In the genomic region with DNA sequence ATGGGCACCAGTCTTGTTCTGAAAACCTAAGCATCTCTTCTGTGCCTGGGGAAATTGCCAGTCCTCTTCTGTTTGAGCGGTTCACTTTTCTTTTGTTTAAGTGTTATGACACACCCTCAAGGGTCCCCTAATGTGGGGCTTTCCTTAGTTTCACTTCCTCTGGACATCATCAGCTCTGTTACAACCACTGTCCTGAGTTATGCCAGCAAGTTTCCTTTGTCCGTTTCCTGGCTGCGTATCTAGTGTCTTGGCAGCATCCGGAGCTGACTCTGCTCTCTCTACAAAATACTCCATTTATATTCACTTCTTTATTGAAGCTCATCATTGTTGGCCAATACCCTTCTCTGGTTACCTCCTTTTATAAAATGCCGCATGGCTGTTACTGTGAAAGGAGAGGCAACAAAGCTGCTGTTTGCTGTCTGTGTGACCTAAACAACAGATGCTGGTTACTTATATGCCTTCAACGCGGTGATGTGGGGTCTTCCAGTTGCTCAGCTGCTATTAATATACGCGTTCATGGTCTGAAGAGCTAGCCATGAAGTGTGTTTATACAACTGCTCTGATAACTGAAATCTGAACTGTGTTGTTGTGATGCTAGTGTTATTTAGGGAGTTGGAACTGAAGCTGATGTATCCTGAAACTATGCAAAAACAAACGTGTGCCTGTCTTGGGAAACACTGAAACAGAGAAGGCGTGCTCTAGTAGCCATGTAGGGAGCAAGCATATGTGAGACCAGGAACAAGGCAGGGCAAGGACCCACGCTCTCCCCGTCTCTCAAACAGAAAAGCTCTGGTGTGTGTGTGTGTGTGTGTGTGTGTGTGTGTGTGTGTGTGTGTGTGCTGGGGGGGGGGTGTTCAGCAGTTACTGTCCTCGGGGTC, we compare ENCODE assay signal across 9 mouse cellular contexts.
DNase-seq lines count a peak whose midpoint lies in the region; ATAC-seq lines count a peak whose summit lies in the region.
"Had no signal": no experiment of that assay in that cellular context is flagged by ENCODE, and none has a peak within 500 bp of the region (broad histone marks: within the 10 kb centered on the region; RNA-seq: fewer than 3 reads in every experiment).

No protein-coding gene starts in this region.

- no peaks in the 10 kb centered on the region for H3K27me3 ChIP-seq in embryonic facial prominence, embryonic 14.5 days (replicated peaks; ENCODE audit: control insufficient read depth, insufficient read depth, low read length)
- no peaks in the 10 kb centered on the region for H3K27me3 ChIP-seq in kidney, embryonic 15.5 days
- H3K27me3 ChIP-seq in midbrain, embryonic 12.5 days = no peaks in the 10 kb centered on the region

- H3K27ac ChIP-seq in embryonic facial prominence, embryonic 14.5 days (replicated peaks; ENCODE audit: low read depth, low read length) = peak overlapping the region; percentile 69
- peak overlapping the region; percentile 45; the same call in 1 of the 2 replicates for H3K27ac ChIP-seq in kidney, embryonic 15.5 days
- H3K27ac ChIP-seq in midbrain, embryonic 12.5 days (replicated peaks) = peak overlapping the region; percentile 15; the same call in 1 of the 2 replicates

- H3K4me2 ChIP-seq in embryonic facial prominence, embryonic 14.5 days (ENCODE audit: low read depth, low read length) = peak overlapping the region; percentile 16; the same call in 1 of the 2 replicates
- no peak overlapping the region for H3K4me2 ChIP-seq in kidney, embryonic 15.5 days
- H3K4me2 ChIP-seq in midbrain, embryonic 12.5 days (replicated peaks) = no peak overlapping the region

- intact Hi-C loops in gastrocnemius, postnatal 14 days (cut with DNase I; ENCODE audit: low total_unique reads) = no loop called here

- H3K4me1 ChIP-seq in embryonic facial prominence, embryonic 14.5 days (ENCODE audit: control insufficient read depth, insufficient read depth, low read length) = no peaks in the 10 kb centered on the region
- no peaks in the 10 kb centered on the region for H3K4me1 ChIP-seq in kidney, embryonic 15.5 days
- H3K4me1 ChIP-seq in midbrain, embryonic 12.5 days = peaks cover 9% of the 10 kb centered on the region; the same call in 1 of the 2 replicates

- peak; percentile 54 for ATAC-seq in embryonic facial prominence, embryonic 14.5 days (ENCODE audit: low read depth)
- no peak for ATAC-seq in kidney, embryonic 15.5 days (replicated peaks; ENCODE audit: low FRiP score)
- no peak for ATAC-seq in midbrain, embryonic 12.5 days (ENCODE audit: low FRiP score, low read depth)

- peak; percentile 19 to 26 for DNase-seq in adrenal gland, postnatal 36 days
- DNase-seq in adrenal gland, postnatal 10 days = no peak
- DNase-seq in embryonic facial prominence, embryonic 14.5 days (ENCODE audit: low spot score) = no peak
- DNase-seq in urinary bladder, adult 2 months (ENCODE audit: low spot score) = no peak
- DNase-seq in spleen, postnatal 4 days (ENCODE audit: low spot score in 2 of 2) = no peak
- DNase-seq in gastrocnemius, postnatal 14 days = no peak
- DNase-seq: cerebellum, adult 11-12 months had no signal

- no peak overlapping the region for H3K9ac ChIP-seq in embryonic facial prominence, embryonic 14.5 days (ENCODE audit: low read depth, low read length)
- no peak overlapping the region for H3K9ac ChIP-seq in kidney, embryonic 15.5 days
- H3K9ac ChIP-seq in midbrain, embryonic 12.5 days (replicated peaks) = no peak overlapping the region

- H3K9me3 ChIP-seq in embryonic facial prominence, embryonic 14.5 days (ENCODE audit: control insufficient read depth, low read length) = no peaks in the 10 kb centered on the region
- no peaks in the 10 kb centered on the region for H3K9me3 ChIP-seq in kidney, embryonic 15.5 days (replicated peaks)
- no peaks in the 10 kb centered on the region for H3K9me3 ChIP-seq in midbrain, embryonic 12.5 days

- H3K36me3 ChIP-seq in embryonic facial prominence, embryonic 14.5 days (ENCODE audit: control insufficient read depth, insufficient read depth, low read length) = 0 out of 2 replicates have a peak, but pooled peaks cover 14% of the 10 kb centered on the region
- H3K36me3 ChIP-seq in kidney, embryonic 15.5 days = no peaks in the 10 kb centered on the region
- H3K36me3 ChIP-seq in midbrain, embryonic 12.5 days = 0 out of 2 replicates have a peak, but pooled peaks cover 8% of the 10 kb centered on the region

- WGBS in embryonic facial prominence, embryonic 14.5 days = 55% methylated on average over 14 of the region's 14 CpGs
- 65% methylated on average over 14 of the region's 14 CpGs for WGBS in kidney, embryonic 15.5 days
- WGBS in midbrain, embryonic 12.5 days = 74% methylated on average over 14 of the region's 14 CpGs

- H3K4me3 ChIP-seq in embryonic facial prominence, embryonic 14.5 days (ENCODE audit: low read depth, low read length) = no peak overlapping the region
- H3K4me3 ChIP-seq in kidney, embryonic 15.5 days (replicated peaks) = no peak overlapping the region
- no peak overlapping the region for H3K4me3 ChIP-seq in midbrain, embryonic 12.5 days

Comparison
In these comparisons a context has a peak if more than half of its experiments do, and no peak if none do; other contexts are left out.
1. DNase-seq: peak in adrenal gland, postnatal 36 days (2 of 2); none in adrenal gland, postnatal 10 days (single experiment), embryonic facial prominence, embryonic 14.5 days (single experiment), urinary bladder, adult 2 months (single experiment), spleen, postnatal 4 days (0 of 2) and gastrocnemius, postnatal 14 days (single experiment).
2. H3K27ac ChIP-seq: peak in every context shown above with its lines; median percentile 69 in embryonic facial prominence, embryonic 14.5 days; 45 in kidney, embryonic 15.5 days; 15 in midbrain, embryonic 12.5 days.